Mouse (Mus musculus) frontal cortex, postnatal 14 days (tissue): ENCODE results near the gene Ankrd42.

Experiments
- DNase-seq, 2 experiments: peaks; one replicate each; pipeline ENCODE4 v3.0.0; 2022; ENCODE audit warnings: low spot score in 2 of 2

Ankrd42 gene

DNA sequence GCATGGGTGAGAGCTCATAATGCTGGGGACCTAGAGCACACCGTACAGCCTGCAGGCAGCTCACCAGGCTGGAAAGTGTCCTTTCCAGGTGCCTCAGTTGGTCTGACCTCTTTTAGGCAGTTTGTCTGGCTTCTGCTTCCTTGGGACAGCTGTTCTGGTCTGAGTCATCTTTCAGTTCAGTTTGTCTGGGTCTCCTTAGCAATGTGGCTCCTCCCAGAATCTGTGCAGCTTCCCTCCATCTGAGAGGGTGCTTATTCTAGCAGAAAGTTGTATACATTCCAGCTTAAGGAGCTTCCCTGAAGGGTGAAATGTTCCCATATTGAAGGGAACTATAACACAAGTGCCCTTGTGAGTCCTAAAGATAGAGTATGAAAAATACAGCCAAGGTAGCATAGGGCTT is 70.2 kb downstream of the Ankrd42 start:
- DNase-seq, result no peak

DNA sequence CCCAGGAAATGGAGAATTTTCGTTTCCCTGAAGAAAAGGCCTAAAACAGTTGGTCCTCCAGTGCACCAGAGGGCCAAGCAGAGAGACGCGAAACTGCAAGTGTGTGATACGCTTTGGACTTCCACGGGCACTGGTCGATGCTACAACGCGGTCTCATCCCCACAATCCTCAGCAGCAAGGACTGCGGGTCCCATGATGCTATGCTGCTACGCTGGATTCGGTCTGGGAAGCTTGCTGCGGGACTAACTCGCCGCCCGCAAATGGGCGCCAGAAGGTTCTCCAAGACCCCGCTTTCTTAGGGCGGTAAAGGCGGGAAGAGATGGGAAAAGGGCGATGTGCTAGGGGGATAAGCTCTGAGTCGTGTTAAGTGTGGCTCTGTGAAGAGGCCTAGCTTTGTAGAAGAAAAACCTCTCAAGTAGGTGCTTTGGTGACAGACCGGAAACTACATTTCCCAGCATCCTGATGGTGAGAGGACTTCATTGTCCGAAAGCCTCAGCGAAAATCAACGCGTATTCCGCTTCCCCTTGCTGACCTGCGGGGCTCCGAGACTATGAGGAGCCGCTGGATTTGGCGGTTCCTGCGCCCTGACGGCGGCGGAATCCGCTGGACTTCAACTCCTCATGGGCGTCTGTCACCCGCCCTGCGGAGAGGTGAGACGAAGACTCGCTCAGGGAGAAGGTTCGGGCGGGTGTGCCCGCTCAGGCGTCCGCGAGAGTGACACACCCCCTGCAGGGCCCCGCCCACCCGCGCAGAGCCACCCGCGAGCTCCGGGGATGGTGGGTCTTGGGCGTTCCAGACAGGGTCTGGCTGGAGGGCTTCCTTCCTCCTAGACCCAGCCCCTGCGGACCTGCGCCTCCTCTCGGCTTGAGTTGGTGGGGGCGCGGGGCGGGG is 75.7 kb downstream of the Ankrd42 start, which contains the start of gene Ccdc90b:
TSS of gene Ccdc90b (plus strand) at position 164 of the 891 bp plus-strand sequence.
- DNase-seq, result peak; percentile 84 to 86

DNA sequence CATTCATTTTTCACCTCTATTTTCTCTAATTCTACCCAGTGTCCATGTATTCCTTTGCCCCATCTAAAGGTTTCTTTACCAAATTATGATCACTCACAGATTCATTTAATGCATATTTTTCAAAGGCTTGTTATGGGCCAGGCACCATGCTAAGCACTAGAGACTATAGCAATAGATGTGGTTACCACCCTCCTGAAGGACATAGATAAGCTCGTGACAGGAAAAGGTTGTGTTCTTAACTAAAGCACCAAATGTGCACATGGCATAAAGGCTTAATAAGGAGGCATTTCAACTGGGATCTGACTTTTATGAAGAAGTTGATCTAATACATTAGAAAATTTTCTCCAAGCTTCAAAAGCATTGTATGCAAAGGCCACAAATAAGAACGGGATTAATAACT is 78.2 kb downstream of the Ankrd42 start:
- DNase-seq, result no peak

DNA sequence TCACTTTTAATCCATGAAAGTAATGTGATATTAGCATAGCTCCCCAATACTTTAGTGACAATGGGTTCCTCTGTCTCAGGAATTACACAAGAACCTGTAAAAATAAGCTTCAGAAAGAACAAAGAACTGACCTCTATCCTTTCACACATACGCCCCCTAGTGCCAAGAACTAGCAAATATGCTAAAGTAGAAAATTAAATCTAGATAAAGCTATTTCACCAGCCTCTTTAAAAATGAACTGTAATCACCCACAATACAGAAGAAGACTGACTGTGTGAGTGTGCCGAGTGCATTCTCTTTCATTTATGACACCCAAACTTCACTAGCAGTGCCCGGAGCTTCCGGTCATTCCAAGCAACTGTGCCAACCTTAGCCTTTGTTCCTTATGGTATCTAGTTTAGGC is 86.0 kb downstream of the Ankrd42 start:
- no peak for DNase-seq

DNA sequence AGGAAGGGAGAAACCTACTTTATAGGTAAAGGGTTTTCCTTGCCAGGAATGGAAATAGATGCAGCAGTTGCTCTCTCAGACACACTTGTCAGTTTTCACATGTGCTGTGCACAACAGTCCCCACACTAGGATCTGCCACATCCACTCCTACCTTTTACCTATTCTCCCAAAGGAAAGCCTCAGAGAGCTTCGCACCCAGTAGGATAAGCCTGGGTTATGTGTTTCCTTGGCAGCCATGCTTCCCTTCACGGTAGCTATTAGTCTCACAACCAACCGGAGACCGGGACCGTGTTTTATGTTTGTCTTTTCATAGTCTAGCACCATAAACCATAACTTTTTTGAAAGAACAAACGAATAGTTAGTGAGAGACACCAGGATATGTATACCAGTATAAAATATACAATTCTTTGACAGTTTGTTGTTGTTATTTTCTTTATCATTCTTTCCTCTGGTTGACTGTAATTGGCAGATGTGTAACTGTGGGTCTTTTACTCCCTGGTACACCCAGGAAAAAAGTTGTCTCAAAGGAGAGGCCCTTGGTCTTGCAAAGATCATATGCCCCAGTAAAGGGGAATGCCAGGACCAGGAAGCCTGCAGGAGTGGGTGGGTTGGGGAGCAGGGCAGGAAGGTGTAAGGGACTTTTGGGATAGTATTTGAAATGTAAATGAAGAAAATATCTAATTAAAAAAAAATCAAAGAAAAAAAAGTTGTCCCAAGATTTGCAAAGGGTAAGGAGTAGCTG is 86.5 kb downstream of the Ankrd42 start:
- DNase-seq, result no peak

DNA sequence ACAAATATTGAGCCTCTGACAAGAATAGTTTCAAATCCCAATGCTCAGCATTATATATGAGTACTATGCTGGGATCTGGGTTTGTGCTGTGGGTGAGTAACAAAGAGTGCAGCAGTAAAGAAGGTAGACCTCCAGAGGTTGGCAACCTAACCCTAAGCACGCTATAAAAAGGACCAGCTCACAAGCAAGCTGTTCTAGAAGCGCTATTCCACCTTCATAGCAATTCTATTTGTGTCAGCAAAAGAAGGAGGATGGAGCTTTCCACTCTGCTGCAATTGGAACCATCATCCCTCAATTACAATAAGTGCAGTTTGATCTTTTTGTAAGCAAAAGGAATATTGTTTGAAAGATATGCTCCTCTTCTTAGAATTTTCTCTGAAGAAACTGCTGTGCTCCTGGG is 90.2 kb downstream of the Ankrd42 start:
- no peak for DNase-seq

DNA sequence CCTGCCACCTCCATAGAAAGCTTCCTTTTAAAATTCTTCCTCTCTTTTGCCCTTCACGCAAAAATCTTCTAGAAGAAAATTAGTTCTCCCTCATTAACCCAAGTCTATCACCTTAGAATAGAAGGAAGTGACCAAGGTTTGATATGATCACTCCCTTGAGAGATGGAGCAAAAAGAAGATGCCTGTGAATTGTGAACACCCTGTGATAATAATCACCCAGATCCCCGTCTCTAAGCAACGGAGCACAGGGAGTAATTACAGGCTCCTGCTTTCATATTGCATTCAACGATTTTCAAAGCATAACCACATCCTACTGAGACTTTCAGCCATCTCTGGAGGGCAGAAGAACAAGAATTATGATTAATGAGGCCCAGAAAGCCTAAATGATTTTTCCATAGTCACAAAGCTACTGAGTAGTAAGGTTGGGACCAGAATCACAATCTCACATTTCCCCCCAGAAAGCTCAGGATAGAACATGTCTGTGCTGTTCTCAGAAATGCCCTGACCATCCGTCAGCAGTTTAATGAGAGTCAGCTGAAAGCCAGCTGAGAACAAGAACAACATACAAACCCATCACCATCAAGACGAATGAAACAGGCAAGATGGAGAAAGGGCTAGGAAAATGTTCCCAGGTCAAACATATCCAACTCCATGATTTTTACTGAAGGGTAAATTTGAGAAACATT is 104.4 kb downstream of the Ankrd42 start:
- DNase-seq, result no peak
